Mouse (Mus musculus): ENCODE results near the gene Ddias. TPM values are rescaled to one million over a fixed set of nuclear protein-coding genes. Genes with fewer than 3 reads are reported as not detected.

The Ddias gene
- polyA plus RNA-seq, 1 experiment: not detected

DNA sequence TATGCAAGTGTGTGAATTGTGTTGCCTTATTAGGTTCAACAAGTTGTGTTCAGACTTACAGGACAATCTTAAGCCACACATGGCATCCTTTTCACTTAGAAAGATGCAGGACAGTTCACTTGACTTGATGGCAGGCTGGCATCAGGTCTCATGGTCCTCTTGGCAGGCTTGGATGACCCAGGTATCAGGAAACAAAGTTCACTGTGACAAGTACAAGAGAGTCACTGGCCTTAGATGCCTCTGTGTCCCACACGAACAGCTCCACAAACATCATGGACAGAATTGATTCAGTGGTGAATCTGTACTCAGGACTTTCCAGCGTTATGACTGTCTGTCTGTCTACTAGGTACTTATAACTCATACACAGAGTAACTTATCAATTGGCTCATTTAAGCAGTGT is 39.7 kb downstream of the Ddias start:
- no peak for TF ChIP-seq CTCF (IDR thresholded peaks at IDR 0.05; ENCODE audit: insufficient read depth, low read depth, low read length)
- TF ChIP-seq POLR2A (IDR thresholded peaks at IDR 0.05; ENCODE audit: insufficient read depth, low read depth, low read length): no peak
- Histone ChIP-seq H3K4me1 (ENCODE audit: control insufficient read depth, insufficient read depth, low read length) (no peaks in the 10 kb centered on the region), H3K4me3 (ENCODE audit: insufficient read depth, low read depth, low read length) (no peak overlapping the region), H3K27ac (ENCODE audit: insufficient read depth, low read depth, low read length) (no peak overlapping the region)
- 94% methylated on average over 2 of the region's 2 CpGs for WGBS

DNA sequence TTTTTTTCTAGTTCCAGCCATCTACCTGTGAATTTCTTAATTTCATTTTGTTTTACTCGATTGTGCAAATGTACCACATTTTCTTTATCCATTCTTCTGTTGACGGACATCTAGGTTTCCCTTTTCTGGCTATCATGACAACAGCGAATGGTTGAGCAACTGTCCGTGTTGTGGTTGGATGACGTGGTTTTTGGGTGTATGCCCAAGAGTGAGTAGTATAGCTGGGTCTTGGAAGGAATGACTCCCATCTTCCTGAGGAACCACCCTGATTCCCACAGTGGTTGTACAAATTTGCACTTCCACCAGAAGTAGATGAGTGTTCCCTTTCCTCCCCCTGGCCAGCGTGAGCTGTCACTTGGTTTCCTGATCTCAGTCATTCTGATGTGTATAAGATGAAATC is 41.7 kb downstream of the Ddias start:
- Histone ChIP-seq H3K4me1 (ENCODE audit: control insufficient read depth, insufficient read depth, low read length) (no peaks in the 10 kb centered on the region), H3K27ac (ENCODE audit: insufficient read depth, low read depth, low read length) (no peak overlapping the region), H3K4me3 (ENCODE audit: insufficient read depth, low read depth, low read length) (no peak overlapping the region)
- WGBS: 90% methylated on average over 6 of the region's 6 CpGs
- TF ChIP-seq CTCF (IDR thresholded peaks at IDR 0.05; ENCODE audit: insufficient read depth, low read depth, low read length) (no peak), POLR2A (IDR thresholded peaks at IDR 0.05; ENCODE audit: insufficient read depth, low read depth, low read length) (no peak)

DNA sequence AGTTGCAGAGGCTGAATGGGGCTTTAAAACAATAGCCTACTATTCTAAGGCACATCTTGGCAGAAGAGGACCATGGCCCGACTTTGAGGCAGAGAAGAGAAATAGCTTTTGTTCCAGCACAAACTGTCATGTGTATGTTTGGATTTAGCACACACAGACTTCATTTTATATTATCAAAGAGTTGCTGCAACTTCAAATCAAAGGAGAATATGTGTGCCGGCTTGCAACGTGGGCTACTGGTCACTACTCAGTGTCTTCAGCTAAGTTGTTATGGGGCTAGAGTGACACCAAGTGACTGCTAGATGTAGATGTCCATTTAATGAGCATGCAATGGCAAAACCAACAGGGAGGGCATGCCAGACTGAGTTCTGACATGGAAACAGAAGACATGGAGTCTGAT is 46.1 kb downstream of the Ddias start:
- H3K4me3 ChIP-seq (ENCODE audit: insufficient read depth, low read depth, low read length): no peak overlapping the region
- no peak overlapping the region for H3K27ac ChIP-seq (ENCODE audit: insufficient read depth, low read depth, low read length)
- TF ChIP-seq CTCF (IDR thresholded peaks at IDR 0.05; ENCODE audit: insufficient read depth, low read depth, low read length) (no peak), POLR2A (IDR thresholded peaks at IDR 0.05; ENCODE audit: insufficient read depth, low read depth, low read length) (no peak)
- no peaks in the 10 kb centered on the region for H3K4me1 ChIP-seq (ENCODE audit: control insufficient read depth, insufficient read depth, low read length)
- WGBS: 27% methylated on average over 3 of the region's 3 CpGs

DNA sequence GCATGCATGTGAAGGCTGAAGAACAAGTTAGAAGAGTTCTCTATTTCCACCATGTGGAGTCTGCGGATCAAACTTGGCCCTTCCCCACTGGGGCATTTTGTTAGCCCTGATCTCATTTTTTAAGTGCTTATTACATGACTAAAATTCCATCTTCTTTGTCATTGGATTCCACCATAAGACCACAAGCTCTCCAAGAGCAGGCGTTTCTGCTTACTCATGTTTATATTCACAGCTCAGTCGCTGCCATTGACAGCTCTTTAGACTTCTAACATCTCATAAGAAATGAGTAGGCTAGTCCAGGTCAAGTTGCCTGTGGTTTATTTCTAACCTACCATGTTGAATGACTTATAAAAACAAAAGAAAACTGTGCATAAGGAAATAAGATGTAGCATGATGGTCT is 47.8 kb downstream of the Ddias start:
- Histone ChIP-seq H3K4me1 (ENCODE audit: control insufficient read depth, insufficient read depth, low read length) (no peaks in the 10 kb centered on the region), H3K27ac (ENCODE audit: insufficient read depth, low read depth, low read length) (no peak overlapping the region), H3K4me3 (ENCODE audit: insufficient read depth, low read depth, low read length) (no peak overlapping the region)
- WGBS: 91% methylated on average over 3 of the region's 3 CpGs
- TF ChIP-seq CTCF (IDR thresholded peaks at IDR 0.05; ENCODE audit: insufficient read depth, low read depth, low read length) (no peak), POLR2A (IDR thresholded peaks at IDR 0.05; ENCODE audit: insufficient read depth, low read depth, low read length) (no peak)

DNA sequence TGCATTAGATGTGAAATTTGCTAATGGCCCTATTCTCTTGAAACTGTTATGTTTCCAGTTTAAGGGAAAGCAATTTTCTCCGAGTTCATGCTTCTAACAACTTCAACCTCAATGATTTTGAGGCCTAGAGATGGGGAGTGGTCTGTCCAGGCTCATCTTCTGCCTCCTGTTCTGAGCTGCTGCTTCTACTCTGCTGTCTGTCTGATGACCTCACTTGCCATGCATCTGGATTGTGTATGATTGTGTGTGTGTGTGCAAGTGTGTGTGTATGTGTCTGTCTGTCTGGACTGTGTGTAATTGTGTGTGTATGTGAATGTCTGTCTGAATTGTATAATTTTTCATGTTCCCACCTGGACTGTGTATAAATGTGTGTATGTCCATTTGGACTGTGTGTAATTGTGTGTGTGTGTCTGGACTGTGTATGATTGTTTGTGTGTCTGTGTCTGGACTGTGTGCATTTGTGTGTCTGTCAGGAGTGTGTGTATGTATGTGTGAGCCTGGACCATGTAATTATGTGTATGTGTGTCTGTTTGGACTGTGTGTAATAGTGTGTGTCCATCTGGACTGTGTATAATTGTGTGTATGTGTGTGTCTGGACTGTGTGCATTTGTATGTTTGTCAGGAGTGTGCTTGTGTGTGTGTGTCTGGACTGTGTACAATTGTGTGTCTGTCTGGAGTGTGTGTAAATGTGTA is 51.5 kb downstream of the Ddias start:
- no peak overlapping the region for H3K4me3 ChIP-seq (ENCODE audit: insufficient read depth, low read depth, low read length)
- WGBS: 53% methylated on average over 1 of the region's 1 CpGs
- no peak overlapping the region for H3K27ac ChIP-seq (ENCODE audit: insufficient read depth, low read depth, low read length)
- H3K4me1 ChIP-seq (ENCODE audit: control insufficient read depth, insufficient read depth, low read length): peaks cover 3% of the 10 kb centered on the region; the same call in 1 of the 2 replicates
- TF ChIP-seq CTCF (IDR thresholded peaks at IDR 0.05; ENCODE audit: insufficient read depth, low read depth, low read length): no peak
- TF ChIP-seq POLR2A (IDR thresholded peaks at IDR 0.05; ENCODE audit: insufficient read depth, low read depth, low read length): no peak

DNA sequence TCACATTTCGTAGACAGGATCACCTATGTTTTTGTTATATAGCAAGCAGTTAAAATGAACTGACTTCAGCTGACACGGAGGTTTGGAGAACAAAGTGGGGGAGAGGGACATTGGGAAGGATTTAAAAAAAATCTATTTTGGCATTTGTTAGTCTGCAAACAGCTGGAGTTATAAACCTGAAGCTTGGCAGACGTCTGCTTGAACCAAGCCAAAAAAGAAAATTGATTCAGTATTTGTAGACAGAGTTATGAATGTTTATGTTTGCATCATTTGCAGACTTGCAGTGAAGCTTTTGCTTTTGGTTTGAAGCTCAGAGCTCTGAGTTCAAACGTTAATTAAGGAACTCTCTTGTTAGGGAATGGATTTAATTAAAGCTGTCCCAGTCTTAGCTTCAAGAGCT is 52.2 kb downstream of the Ddias start:
- WGBS: 42% methylated on average over 4 of the region's 4 CpGs
- TF ChIP-seq CTCF (IDR thresholded peaks at IDR 0.05; ENCODE audit: insufficient read depth, low read depth, low read length): no peak
- no peak for TF ChIP-seq POLR2A (IDR thresholded peaks at IDR 0.05; ENCODE audit: insufficient read depth, low read depth, low read length)

DNA sequence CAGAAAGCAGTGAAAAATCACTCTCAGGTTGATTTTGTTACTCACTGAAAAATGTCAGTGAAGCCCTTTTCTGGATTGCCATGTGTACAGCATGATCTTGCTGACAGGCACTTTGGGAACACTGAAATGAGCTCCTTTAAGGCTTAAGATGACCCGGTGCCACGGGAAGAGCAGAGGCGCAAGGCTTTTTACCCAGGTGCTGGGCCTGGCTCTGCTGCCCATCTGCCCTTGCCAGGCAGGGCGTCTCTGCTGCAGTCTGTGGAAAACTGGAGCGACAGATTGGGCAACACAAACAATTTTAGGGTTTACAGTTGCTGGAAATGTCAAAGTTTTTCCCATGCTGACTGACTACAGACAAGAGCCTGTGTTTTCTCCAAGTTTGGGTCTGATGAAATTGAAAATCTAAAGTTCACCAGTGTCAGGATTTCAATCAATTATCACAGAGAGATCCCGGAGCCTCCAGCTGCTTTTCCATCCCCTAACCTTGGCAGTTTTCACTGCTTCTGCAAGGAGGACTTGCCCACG is 53.0 kb downstream of the Ddias start:
- no peak overlapping the region for H3K4me3 ChIP-seq (ENCODE audit: insufficient read depth, low read depth, low read length)
- no peak overlapping the region for H3K27ac ChIP-seq (ENCODE audit: insufficient read depth, low read depth, low read length)

More for the DNA sequence above, 52.2 kb downstream of the Ddias start:
- Histone ChIP-seq H3K4me3 (ENCODE audit: insufficient read depth, low read depth, low read length) (no peak overlapping the region), H3K4me1 (ENCODE audit: control insufficient read depth, insufficient read depth, low read length) (peaks cover 3% of the 10 kb centered on the region; the same call in 1 of the 2 replicates), H3K27ac (ENCODE audit: insufficient read depth, low read depth, low read length) (no peak overlapping the region)

DNA sequence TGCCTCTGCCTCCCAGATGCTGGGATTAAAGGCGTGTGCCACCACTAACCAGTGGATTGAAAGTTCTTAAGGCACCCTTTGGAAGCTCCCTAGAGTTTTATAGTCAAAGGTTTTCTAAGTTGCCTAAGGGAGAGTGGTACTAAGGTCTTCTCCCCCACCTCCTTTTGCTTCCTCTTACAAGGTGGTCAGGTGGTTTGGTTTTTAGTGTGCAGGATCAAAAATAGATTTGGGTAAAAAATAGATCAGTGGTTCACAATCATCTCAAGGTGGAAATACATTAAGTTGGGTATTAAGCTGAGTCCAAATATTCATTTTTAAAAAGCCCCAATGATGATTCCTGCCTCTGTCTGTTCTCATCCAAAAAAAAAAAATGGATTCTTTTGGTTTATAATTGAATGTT is 53.6 kb downstream of the Ddias start:
- TF ChIP-seq POLR2A (IDR thresholded peaks at IDR 0.05; ENCODE audit: insufficient read depth, low read depth, low read length) (no peak), CTCF (IDR thresholded peaks at IDR 0.05; ENCODE audit: insufficient read depth, low read depth, low read length) (no peak)
- Histone ChIP-seq H3K4me1 (ENCODE audit: control insufficient read depth, insufficient read depth, low read length) (peaks cover 3% of the 10 kb centered on the region; the same call in 1 of the 2 replicates), H3K27ac (ENCODE audit: insufficient read depth, low read depth, low read length) (no peak overlapping the region), H3K4me3 (ENCODE audit: insufficient read depth, low read depth, low read length) (no peak overlapping the region)
- WGBS: 97% methylated on average over 1 of the region's 1 CpGs

More for the DNA sequence above, 53.0 kb downstream of the Ddias start:
- TF ChIP-seq CTCF (IDR thresholded peaks at IDR 0.05; ENCODE audit: insufficient read depth, low read depth, low read length) (no peak), POLR2A (IDR thresholded peaks at IDR 0.05; ENCODE audit: insufficient read depth, low read depth, low read length) (no peak)
- 64% methylated on average over 7 of the region's 7 CpGs for WGBS
- H3K4me1 ChIP-seq (ENCODE audit: control insufficient read depth, insufficient read depth, low read length): peaks cover 3% of the 10 kb centered on the region; the same call in 1 of the 2 replicates

DNA sequence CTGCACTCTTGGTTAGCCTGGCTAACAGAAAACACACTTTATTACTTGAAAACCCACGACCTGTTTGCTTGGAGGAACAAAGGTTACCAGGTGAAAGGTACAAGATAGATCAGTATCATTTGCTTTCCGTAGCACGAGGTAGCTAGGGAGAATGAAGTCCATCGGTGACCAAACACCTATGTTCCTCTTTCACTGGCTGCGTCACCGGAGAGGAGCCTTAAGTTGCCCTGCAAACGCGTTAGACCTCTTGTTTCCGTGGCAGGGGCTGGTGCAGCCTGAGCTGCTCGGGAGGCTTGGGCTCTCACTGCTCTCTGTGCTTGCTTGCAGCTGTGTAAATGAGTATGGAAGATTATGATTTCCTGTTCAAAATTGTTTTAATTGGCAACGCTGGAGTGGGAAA is 54.4 kb downstream of the Ddias start:
- H3K4me1 ChIP-seq (ENCODE audit: control insufficient read depth, insufficient read depth, low read length): peaks cover 3% of the 10 kb centered on the region; the same call in 1 of the 2 replicates
- no peak overlapping the region for H3K27ac ChIP-seq (ENCODE audit: insufficient read depth, low read depth, low read length)
- TF ChIP-seq CTCF (IDR thresholded peaks at IDR 0.05; ENCODE audit: insufficient read depth, low read depth, low read length) (no peak), POLR2A (IDR thresholded peaks at IDR 0.05; ENCODE audit: insufficient read depth, low read depth, low read length) (no peak)
- 90% methylated on average over 11 of the region's 11 CpGs for WGBS
- no peak overlapping the region for H3K4me3 ChIP-seq (ENCODE audit: insufficient read depth, low read depth, low read length)
